Mouse (Mus musculus) left cerebral cortex, postnatal 4 days (tissue): ENCODE results near the gene Nipsnap2. TPM values are rescaled to one million over a fixed set of nuclear protein-coding genes. Genes with fewer than 3 reads are reported as not detected.

Source experiments
- total RNA-seq, 2 experiments: library from RNA; stranded (reverse); gene quantifications; 2 replicates each; pipeline ENCODE4 v1.2.3; 2021

The Nipsnap2 gene
- total RNA-seq, 2 experiments from 2014 or later, result 55.2 to 59.7 TPM

Other genes with a start within 250 kb of the Nipsnap2 start
- gene Sfswap, start 223.8 kb upstream of the Nipsnap2 start, total RNA-seq, result 100 to 1,000 TPM; 196 to 209 TPM
- gene Mmp17, start 140.9 kb upstream of the Nipsnap2 start, total RNA-seq, result 10 to 100 TPM; 39.5 to 47.2 TPM
- 1 to 10 TPM; 8.2 to 8.6 TPM for gene Zfp11, start 55.0 kb upstream of the Nipsnap2 start, total RNA-seq
- not detected for gene Sept14, start 16.6 kb upstream of the Nipsnap2 start, total RNA-seq
- gene Mrps17, start 9.6 kb upstream of the Nipsnap2 start, total RNA-seq, result 10 to 100 TPM; 73.9 to 74.6 TPM
- gene Psph, start 62.4 kb downstream of the Nipsnap2 start, total RNA-seq, result 10 to 100 TPM; 18.3 to 20.2 TPM
- gene Sumf2, start 121.9 kb downstream of the Nipsnap2 start, total RNA-seq, result 10 to 100 TPM; 19.7 to 20.9 TPM
- gene Chchd2, start 162.4 kb downstream of the Nipsnap2 start, total RNA-seq, result 100 to 1,000 TPM; 310 to 317 TPM
- 10 to 100 TPM in 1 of 2 experiments, 1 to 10 TPM in 1; 9.5 to 10.8 TPM for gene Zbed5, start 170.7 kb downstream of the Nipsnap2 start, total RNA-seq
- gene Phkg1, start 173.5 kb downstream of the Nipsnap2 start, total RNA-seq, result 1 to 10 TPM; 2.5 to 3.4 TPM
- gene Nupr1l, start 183.5 kb downstream of the Nipsnap2 start, total RNA-seq, result 1 to 10 TPM; 2.4 to 3.6 TPM
- 10 to 100 TPM; 53.8 to 55.3 TPM for gene Vkorc1l1, start 216.9 kb downstream of the Nipsnap2 start, total RNA-seq